Comparison of ENCODE assay signal across 11 mouse cellular contexts in genomic region chr3:27351105-27351504, GRCm38 (mm10). TPM values are rescaled to one million over a fixed set of nuclear protein-coding genes. Genes with fewer than 3 reads are reported as not detected.
DNase-seq lines count a peak whose midpoint lies in the region; ATAC-seq and TF ChIP-seq lines count a peak whose summit lies in the region.
"Had no signal": no experiment of that assay in that cellular context is flagged by ENCODE, and none has a peak within 500 bp of the region (broad histone marks: within the 10 kb centered on the region; RNA-seq: fewer than 3 reads in every experiment).

No protein-coding gene starts in this region.

- H3K4me1 ChIP-seq in lung, postnatal 0 days (ENCODE audit: insufficient read depth, low read depth, low read length) = no peaks in the 10 kb centered on the region
- H3K4me1 ChIP-seq: embryonic facial prominence, embryonic 15.5 days; limb, embryonic 15.5 days had no signal

- H3K36me3 ChIP-seq in lung, postnatal 0 days (ENCODE audit: insufficient read depth, low read length) = no peaks in the 10 kb centered on the region
- H3K36me3 ChIP-seq: embryonic facial prominence, embryonic 15.5 days; limb, embryonic 15.5 days had no signal

- no peak overlapping the region for H3K4me2 ChIP-seq in lung, postnatal 0 days (replicated peaks; ENCODE audit: low read depth, low read length)
- H3K4me2 ChIP-seq: embryonic facial prominence, embryonic 15.5 days; limb, embryonic 15.5 days had no signal

- 37% methylated on average over 9 of the region's 9 CpGs for WGBS in lung, postnatal 0 days

- no peak for TF ChIP-seq CTCF in lung, postnatal 0 days (IDR thresholded peaks at IDR 0.05)

- no peak overlapping the region for H3K4me3 ChIP-seq in lung, postnatal 0 days (ENCODE audit: low read depth, low read length)
- H3K4me3 ChIP-seq: embryonic facial prominence, embryonic 15.5 days; limb, embryonic 15.5 days had no signal

- peak; percentile 85 for ATAC-seq in lung, postnatal 0 days

- peak; percentile 13 for DNase-seq in heart, adult 8-10 months (ENCODE audit: low spot score)
- no peak for DNase-seq in heart, adult 9 months (ENCODE audit: low spot score in 2 of 2)
- peak; percentile 67 for DNase-seq in adrenal gland, postnatal 14 days
- peak; percentile 65 for DNase-seq in kidney, adult 11 months
- DNase-seq in lung, postnatal 0 days (ENCODE audit: low spot score) = peak; percentile 72
- no peak for DNase-seq in spleen, adult 12 weeks (ENCODE audit: low spot score)
- no peak for DNase-seq in c-Kit-positive CD71-positive TER-119-positive erythroid progenitor cells, embryonic 14.5 days (ENCODE audit: low spot score)
- no peak for DNase-seq in cerebellum, adult 9-10 months

- no peaks in the 10 kb centered on the region for H3K9me3 ChIP-seq in lung, postnatal 0 days (ENCODE audit: low read length)
- H3K9me3 ChIP-seq: embryonic facial prominence, embryonic 15.5 days; limb, embryonic 15.5 days had no signal

- H3K27me3 ChIP-seq in lung, postnatal 0 days (replicated peaks; ENCODE audit: insufficient read depth, low read length) = no peaks in the 10 kb centered on the region
- H3K27me3 ChIP-seq: embryonic facial prominence, embryonic 15.5 days; limb, embryonic 15.5 days had no signal

- no peak overlapping the region for H3K9ac ChIP-seq in lung, postnatal 0 days (replicated peaks; ENCODE audit: low read depth)
- H3K9ac ChIP-seq: embryonic facial prominence, embryonic 15.5 days; limb, embryonic 15.5 days had no signal

- peak; percentile 70 for TF ChIP-seq EP300 in lung, postnatal 0 days (IDR thresholded peaks at IDR 0.05)

- H3K27ac ChIP-seq in lung, postnatal 0 days (ENCODE audit: low read length) = no peak overlapping the region
- H3K27ac ChIP-seq: embryonic facial prominence, embryonic 15.5 days; limb, embryonic 15.5 days had no signal

RNA-seq across cellular contexts. Expression of gene Ghsr, which starts 20.0 kb away (rescaled TPM):
- not detected for total RNA-seq in heart, adult 8-10 months (2022)
- total RNA-seq in adrenal gland, postnatal 14 days (2021) = not detected in 2 replicates
- polyA plus RNA-seq in lung, postnatal 0 days (2015; fragmentation: Nextera tagmentation; extraction: Ambion mirVana) = not detected in 2 replicates
- polyA plus RNA-seq: embryonic facial prominence, embryonic 15.5 days; heart, embryonic 16.5 days; limb, embryonic 15.5 days had no signal

RNA-seq across cellular contexts. Expression of gene Tnfsf10, which starts 34.3 kb away (rescaled TPM):
- total RNA-seq in heart, adult 8-10 months (2022) = 1 to 10 TPM; 7.8 to 9.9 (median 9.6) TPM
- total RNA-seq in adrenal gland, postnatal 14 days (2021) = 12.7 and 14.5 TPM in 2 replicates
- polyA plus RNA-seq in lung, postnatal 0 days (2015; fragmentation: Nextera tagmentation; extraction: Ambion mirVana) = 8.1 and 10.5 TPM in 2 replicates

Comparison
In these comparisons a context has a peak if more than half of its experiments do, and no peak if none do; other contexts are left out.
1. DNase-seq: peak in heart, adult 8-10 months (single experiment), adrenal gland, postnatal 14 days (single experiment), kidney, adult 11 months (single experiment) and lung, postnatal 0 days (single experiment); none in heart, adult 9 months (0 of 2), spleen, adult 12 weeks (single experiment), c-Kit-positive CD71-positive TER-119-positive erythroid progenitor cells, embryonic 14.5 days (single experiment) and cerebellum, adult 9-10 months (single experiment).